Mouse (Mus musculus): ENCODE measurements around the gene Caprin1. TPM values are rescaled to one million over a fixed set of nuclear protein-coding genes. Genes with fewer than 3 reads are reported as not detected.

Caprin1 gene
- polyA plus RNA-seq (2015; fragmentation: Nextera tagmentation; extraction: Ambion mirVana) = 220 and 232 TPM in 2 replicates

DNA sequence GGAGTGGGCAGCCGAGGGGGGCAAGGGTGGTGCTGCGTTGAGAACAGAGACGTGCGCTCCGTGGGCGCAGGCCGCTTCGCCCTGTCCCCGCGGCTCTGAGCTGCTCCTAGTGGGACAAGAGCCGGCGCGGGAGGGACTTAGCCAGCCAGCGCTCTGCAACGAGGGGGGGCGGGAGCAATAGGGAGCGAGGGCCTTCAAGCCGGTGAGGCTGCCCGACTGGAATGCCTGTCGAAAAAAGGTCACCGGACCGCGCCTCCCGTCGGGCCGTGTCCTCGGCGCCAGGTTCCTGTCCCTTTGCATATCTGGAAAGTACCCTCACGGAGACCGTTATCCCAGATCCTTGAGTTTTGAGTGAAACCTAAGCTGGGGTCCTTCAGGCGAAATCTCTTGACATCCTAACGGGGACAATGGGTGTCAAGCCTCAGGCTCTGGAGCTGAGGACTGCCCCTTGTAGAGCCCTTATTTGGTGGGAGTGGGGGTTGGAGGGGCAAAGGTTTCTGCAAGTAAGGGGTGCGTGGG, at the start of gene Caprin1:
Gene Caprin1 (minus strand): TSS at position 159 of the 519 bp plus-strand sequence.
- no peaks in the 10 kb centered on the region for H3K9me3 ChIP-seq (ENCODE audit: control insufficient read depth, low read length)
- H3K27ac ChIP-seq (ENCODE audit: low read length) = peak within 1 kb of the TSS; percentile 100
- no peaks in the 10 kb centered on the region for H3K36me3 ChIP-seq (ENCODE audit: control insufficient read depth, insufficient read depth, low read length)
- under 1% methylated on average over 31 of the region's 33 CpGs for WGBS
- H3K9ac ChIP-seq (ENCODE audit: low read depth, low read length) = peak within 1 kb of the TSS; percentile 97
- peak within 1 kb of the TSS; percentile 94 for H3K4me3 ChIP-seq (ENCODE audit: low read length)
- H3K4me2 ChIP-seq (ENCODE audit: low read depth, low read length) = peak within 1 kb of the TSS; percentile 72
- peaks cover 14% of the 10 kb centered on the region for H3K4me1 ChIP-seq (ENCODE audit: control insufficient read depth, insufficient read depth, low read length)
- peak; percentile 96 for ATAC-seq
- no peaks in the 10 kb centered on the region for H3K27me3 ChIP-seq (replicated peaks; ENCODE audit: control insufficient read depth, insufficient read depth, low read length)

DNA sequence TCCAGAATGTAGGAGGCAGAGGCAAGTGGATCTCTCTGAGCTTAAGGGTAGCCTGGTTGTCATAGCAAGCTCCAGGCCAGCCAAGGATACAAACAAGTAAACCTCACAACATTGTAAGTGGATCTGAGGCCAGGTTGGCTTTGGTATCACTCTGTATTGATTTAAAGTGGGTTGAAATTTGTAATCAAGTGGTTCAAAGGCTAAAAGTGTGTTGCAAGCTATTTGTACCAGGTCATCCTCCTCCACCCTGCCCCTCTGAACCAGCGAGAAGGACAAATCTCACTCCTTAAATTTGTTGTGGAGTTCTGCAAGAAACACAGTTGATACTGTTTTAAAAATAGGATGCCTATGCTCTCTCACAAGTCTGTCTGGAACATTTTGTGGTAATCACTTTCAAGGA, 49.4 kb upstream of the Caprin1 start:
- 80% methylated on average over 1 of the region's 1 CpGs for WGBS
- ATAC-seq = no peak

DNA sequence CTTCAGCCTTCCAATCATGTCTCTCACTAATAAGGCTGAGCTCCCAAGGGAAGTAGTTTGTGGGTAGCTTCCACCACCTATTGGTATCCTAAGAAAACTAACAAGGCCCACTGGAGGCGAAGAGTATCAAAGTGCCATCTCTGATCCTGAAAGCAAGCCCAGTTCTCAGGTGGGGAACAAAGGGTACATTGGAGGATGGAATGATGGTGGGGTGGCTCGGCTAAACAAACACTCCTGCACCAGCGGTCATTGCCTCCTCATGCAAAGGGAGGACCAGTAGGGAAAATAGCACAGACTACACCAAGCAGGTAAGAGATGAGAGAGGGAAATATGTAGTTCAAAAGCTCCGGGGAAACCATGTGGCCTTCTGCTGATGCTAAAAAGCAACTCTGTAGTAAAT, 48.8 kb upstream of the Caprin1 start:
- Histone ChIP-seq H3K36me3 (ENCODE audit: control insufficient read depth, insufficient read depth, low read length) (no peaks in the 10 kb centered on the region), H3K4me1 (ENCODE audit: control insufficient read depth, insufficient read depth, low read length) (no peaks in the 10 kb centered on the region), H3K4me3 (ENCODE audit: low read length) (no peak overlapping the region), H3K27me3 (replicated peaks; ENCODE audit: control insufficient read depth, insufficient read depth, low read length) (no peaks in the 10 kb centered on the region), H3K4me2 (ENCODE audit: low read depth, low read length) (no peak overlapping the region), H3K9ac (ENCODE audit: low read depth, low read length) (no peak overlapping the region), H3K9me3 (ENCODE audit: control insufficient read depth, low read length) (no peaks in the 10 kb centered on the region), H3K27ac (ENCODE audit: low read length) (no peak overlapping the region)
- ATAC-seq = no peak
- 80% methylated on average over 4 of the region's 4 CpGs for WGBS

More for the DNA sequence above, 49.4 kb upstream of the Caprin1 start:
- Histone ChIP-seq H3K4me3 (ENCODE audit: low read length) (no peak overlapping the region), H3K9me3 (ENCODE audit: control insufficient read depth, low read length) (no peaks in the 10 kb centered on the region), H3K27me3 (replicated peaks; ENCODE audit: control insufficient read depth, insufficient read depth, low read length) (no peaks in the 10 kb centered on the region), H3K4me1 (ENCODE audit: control insufficient read depth, insufficient read depth, low read length) (no peaks in the 10 kb centered on the region), H3K4me2 (ENCODE audit: low read depth, low read length) (no peak overlapping the region), H3K9ac (ENCODE audit: low read depth, low read length) (no peak overlapping the region), H3K27ac (ENCODE audit: low read length) (no peak overlapping the region), H3K36me3 (ENCODE audit: control insufficient read depth, insufficient read depth, low read length) (no peaks in the 10 kb centered on the region)

DNA sequence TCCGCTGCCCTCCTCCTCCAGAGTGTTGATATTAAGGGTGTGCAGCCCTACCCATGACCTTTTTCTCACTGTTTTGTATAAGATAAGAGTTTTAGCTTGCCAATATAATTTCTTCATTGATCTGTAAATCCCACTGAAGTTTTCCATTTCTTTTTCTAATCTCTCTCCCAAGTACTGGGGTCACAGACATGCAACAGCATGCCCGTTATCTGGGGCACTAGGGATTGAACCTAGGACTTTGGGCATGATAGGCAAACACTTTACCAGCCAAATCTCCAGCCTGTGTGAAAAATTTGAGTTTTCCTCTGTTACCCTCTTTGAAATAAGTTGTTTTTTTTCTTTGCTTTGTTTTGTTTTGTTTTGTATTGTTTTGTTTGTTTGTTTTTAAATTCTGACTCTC, 46.6 kb upstream of the Caprin1 start:
- H3K9ac ChIP-seq (ENCODE audit: low read depth, low read length) = no peak overlapping the region
- H3K4me1 ChIP-seq (ENCODE audit: control insufficient read depth, insufficient read depth, low read length) = no peaks in the 10 kb centered on the region
- H3K36me3 ChIP-seq (ENCODE audit: control insufficient read depth, insufficient read depth, low read length) = no peaks in the 10 kb centered on the region
- H3K4me3 ChIP-seq (ENCODE audit: low read length) = no peak overlapping the region
- WGBS = 77% methylated on average over 2 of the region's 2 CpGs
- no peaks in the 10 kb centered on the region for H3K9me3 ChIP-seq (ENCODE audit: control insufficient read depth, low read length)
- no peak for ATAC-seq
- H3K4me2 ChIP-seq (ENCODE audit: low read depth, low read length) = no peak overlapping the region
- no peaks in the 10 kb centered on the region for H3K27me3 ChIP-seq (replicated peaks; ENCODE audit: control insufficient read depth, insufficient read depth, low read length)
- H3K27ac ChIP-seq (ENCODE audit: low read length) = no peak overlapping the region

DNA sequence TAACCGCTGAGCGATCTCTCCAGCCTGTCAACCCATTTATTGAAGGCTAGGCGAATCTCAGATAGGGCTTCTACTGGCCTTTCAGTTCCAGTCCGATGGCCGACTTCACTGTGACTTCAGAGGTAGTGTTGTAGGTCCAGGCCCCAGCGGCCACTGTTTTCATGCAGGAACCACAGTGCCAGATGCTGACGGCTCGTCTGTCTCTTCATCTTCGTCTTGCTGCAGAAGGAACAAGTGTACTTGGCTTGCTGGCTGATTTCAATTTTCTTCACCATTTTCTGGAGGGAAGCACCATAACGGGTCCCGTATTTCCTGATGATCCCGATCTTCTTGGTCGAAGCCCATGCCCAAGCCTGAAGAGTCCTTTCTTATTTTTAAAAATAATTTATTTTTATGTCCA, 45.9 kb upstream of the Caprin1 start:
- no peak overlapping the region for H3K4me3 ChIP-seq (ENCODE audit: low read length)
- no peak overlapping the region for H3K4me2 ChIP-seq (ENCODE audit: low read depth, low read length)
- H3K36me3 ChIP-seq (ENCODE audit: control insufficient read depth, insufficient read depth, low read length) = no peaks in the 10 kb centered on the region
- H3K9ac ChIP-seq (ENCODE audit: low read depth, low read length) = no peak overlapping the region
- 94% methylated on average over 13 of the region's 13 CpGs for WGBS
- no peaks in the 10 kb centered on the region for H3K4me1 ChIP-seq (ENCODE audit: control insufficient read depth, insufficient read depth, low read length)
- H3K27me3 ChIP-seq (replicated peaks; ENCODE audit: control insufficient read depth, insufficient read depth, low read length) = no peaks in the 10 kb centered on the region
- no peak overlapping the region for H3K27ac ChIP-seq (ENCODE audit: low read length)
- no peak for ATAC-seq
- H3K9me3 ChIP-seq (ENCODE audit: control insufficient read depth, low read length) = no peaks in the 10 kb centered on the region

DNA sequence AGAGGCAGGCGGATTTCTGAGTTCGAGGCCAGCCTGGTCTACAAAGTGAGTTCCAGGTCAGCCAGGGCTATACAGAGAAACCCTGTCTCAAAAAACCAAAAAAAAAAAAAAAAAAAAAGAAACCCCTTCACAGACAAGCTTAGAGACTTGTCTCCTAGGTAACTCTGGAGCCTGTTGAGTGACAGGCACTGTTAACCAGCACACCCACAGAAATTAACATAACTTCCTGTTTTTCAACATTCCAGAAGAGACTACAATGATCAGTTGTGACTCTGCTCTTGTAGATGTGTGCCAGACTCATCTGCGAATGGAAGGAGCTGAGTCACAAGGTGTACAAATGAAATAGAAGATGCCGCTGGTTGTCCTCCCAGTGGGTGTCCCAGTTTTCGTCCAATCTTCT, 44.9 kb upstream of the Caprin1 start:
- H3K4me1 ChIP-seq (ENCODE audit: control insufficient read depth, insufficient read depth, low read length) = no peaks in the 10 kb centered on the region
- WGBS = 90% methylated on average over 4 of the region's 5 CpGs
- ATAC-seq = no peak

DNA sequence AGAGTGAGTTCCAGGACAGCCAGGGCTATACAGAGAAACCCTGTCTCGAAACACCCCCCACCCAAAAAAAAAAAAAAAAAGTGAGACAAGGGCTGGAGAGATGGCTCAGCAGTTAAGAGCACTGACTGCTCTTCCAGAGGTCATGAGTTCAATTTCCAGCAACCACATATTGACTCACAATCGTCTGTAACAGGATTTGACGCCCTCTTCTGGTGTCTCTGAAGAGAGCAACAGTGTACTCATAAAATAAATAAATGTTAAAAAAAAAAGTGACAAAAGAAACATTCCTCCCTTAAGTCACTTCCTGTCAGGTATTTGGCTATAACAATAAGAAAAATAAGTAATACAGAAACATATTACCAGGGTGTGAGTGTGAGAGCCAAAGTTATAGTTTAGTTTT, 41.0 kb upstream of the Caprin1 start:
- no peak for ATAC-seq
- WGBS = 57% methylated on average over 3 of the region's 3 CpGs

More for the DNA sequence above, 44.9 kb upstream of the Caprin1 start:
- no peak overlapping the region for H3K9ac ChIP-seq (ENCODE audit: low read depth, low read length)
- H3K27me3 ChIP-seq (replicated peaks; ENCODE audit: control insufficient read depth, insufficient read depth, low read length) = no peaks in the 10 kb centered on the region
- no peak overlapping the region for H3K4me2 ChIP-seq (ENCODE audit: low read depth, low read length)
- H3K9me3 ChIP-seq (ENCODE audit: control insufficient read depth, low read length) = no peaks in the 10 kb centered on the region
- H3K36me3 ChIP-seq (ENCODE audit: control insufficient read depth, insufficient read depth, low read length) = no peaks in the 10 kb centered on the region
- no peak overlapping the region for H3K4me3 ChIP-seq (ENCODE audit: low read length)
- H3K27ac ChIP-seq (ENCODE audit: low read length) = no peak overlapping the region

DNA sequence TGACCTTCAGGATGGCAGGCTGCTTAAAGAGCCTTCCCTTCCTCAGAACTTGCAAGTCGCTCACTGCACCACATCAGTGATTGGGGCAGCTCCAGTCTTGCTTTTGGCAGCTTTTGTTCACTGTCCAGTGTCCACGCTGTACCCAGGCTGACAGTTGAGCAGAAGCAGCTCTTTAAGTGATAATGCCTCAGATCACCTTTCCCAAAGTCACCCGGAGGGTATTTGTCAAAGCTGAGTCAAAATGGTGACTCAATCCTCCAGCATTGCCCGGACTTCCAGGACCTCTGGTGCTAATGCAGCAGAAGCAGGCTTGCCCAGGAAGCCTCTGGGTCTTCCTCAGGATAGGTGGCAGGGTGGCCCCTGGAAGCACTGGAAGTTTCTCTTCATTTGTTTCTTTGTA, 39.7 kb upstream of the Caprin1 start:
- H3K9ac ChIP-seq (ENCODE audit: low read depth, low read length) = no peak overlapping the region
- 65% methylated on average over 4 of the region's 4 CpGs for WGBS
- H3K36me3 ChIP-seq (ENCODE audit: control insufficient read depth, insufficient read depth, low read length) = no peaks in the 10 kb centered on the region
- H3K4me3 ChIP-seq (ENCODE audit: low read length) = no peak overlapping the region
- no peaks in the 10 kb centered on the region for H3K27me3 ChIP-seq (replicated peaks; ENCODE audit: control insufficient read depth, insufficient read depth, low read length)
- no peak overlapping the region for H3K4me2 ChIP-seq (ENCODE audit: low read depth, low read length)
- ATAC-seq = no peak
- H3K27ac ChIP-seq (ENCODE audit: low read length) = no peak overlapping the region
- no peaks in the 10 kb centered on the region for H3K4me1 ChIP-seq (ENCODE audit: control insufficient read depth, insufficient read depth, low read length)
- no peaks in the 10 kb centered on the region for H3K9me3 ChIP-seq (ENCODE audit: control insufficient read depth, low read length)

More for the DNA sequence above, 41.0 kb upstream of the Caprin1 start:
- H3K9me3 ChIP-seq (ENCODE audit: control insufficient read depth, low read length) = no peaks in the 10 kb centered on the region
- no peak overlapping the region for H3K9ac ChIP-seq (ENCODE audit: low read depth, low read length)
- no peak overlapping the region for H3K4me2 ChIP-seq (ENCODE audit: low read depth, low read length)
- no peak overlapping the region for H3K4me3 ChIP-seq (ENCODE audit: low read length)
- no peak overlapping the region for H3K27ac ChIP-seq (ENCODE audit: low read length)
- no peaks in the 10 kb centered on the region for H3K27me3 ChIP-seq (replicated peaks; ENCODE audit: control insufficient read depth, insufficient read depth, low read length)
- H3K4me1 ChIP-seq (ENCODE audit: control insufficient read depth, insufficient read depth, low read length) = no peaks in the 10 kb centered on the region
- H3K36me3 ChIP-seq (ENCODE audit: control insufficient read depth, insufficient read depth, low read length) = no peaks in the 10 kb centered on the region

DNA sequence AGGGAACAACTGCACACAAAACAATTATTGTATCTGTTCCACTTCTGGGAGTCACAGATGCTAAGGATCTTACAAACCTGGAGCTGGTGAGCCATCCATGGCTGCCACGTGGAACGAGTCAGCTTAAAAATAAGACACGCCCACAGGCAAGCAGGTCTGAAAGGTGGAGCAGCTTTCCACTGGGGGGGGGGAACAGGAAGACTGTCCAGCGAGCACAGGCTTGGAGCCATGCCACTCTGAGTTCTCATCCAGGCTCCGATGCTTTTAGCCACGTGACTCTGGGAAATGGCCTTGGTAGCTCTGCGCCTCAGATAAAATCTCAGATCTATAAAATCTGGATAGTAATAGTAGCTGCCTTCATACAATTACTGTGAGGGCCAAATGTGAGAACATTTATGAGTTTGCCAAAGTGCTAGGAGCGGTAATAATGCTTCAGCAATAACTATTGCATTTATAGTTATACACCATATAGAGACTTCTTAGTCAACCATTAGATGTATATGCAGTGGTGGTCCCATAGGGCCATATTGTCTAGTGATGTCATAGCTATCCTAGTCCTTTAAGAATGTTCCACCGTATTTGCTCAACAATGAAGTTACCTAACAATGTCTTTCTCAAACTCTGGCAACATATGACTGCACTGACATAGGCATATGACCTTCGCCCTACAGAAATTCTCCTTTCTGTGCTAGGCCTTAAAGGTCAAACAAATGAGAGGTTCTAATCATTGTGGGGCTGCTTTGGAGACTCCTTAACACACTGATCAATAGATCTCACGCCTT, 38.4 kb upstream of the Caprin1 start:
- no peak overlapping the region for H3K4me2 ChIP-seq (ENCODE audit: low read depth, low read length)
- H3K9ac ChIP-seq (ENCODE audit: low read depth, low read length) = no peak overlapping the region
- no peak overlapping the region for H3K27ac ChIP-seq (ENCODE audit: low read length)
- no peak for ATAC-seq
- no peak overlapping the region for H3K4me3 ChIP-seq (ENCODE audit: low read length)
- H3K27me3 ChIP-seq (replicated peaks; ENCODE audit: control insufficient read depth, insufficient read depth, low read length) = no peaks in the 10 kb centered on the region
- H3K36me3 ChIP-seq (ENCODE audit: control insufficient read depth, insufficient read depth, low read length) = no peaks in the 10 kb centered on the region
- H3K4me1 ChIP-seq (ENCODE audit: control insufficient read depth, insufficient read depth, low read length) = no peaks in the 10 kb centered on the region
- WGBS = 66% methylated on average over 11 of the region's 11 CpGs
- no peaks in the 10 kb centered on the region for H3K9me3 ChIP-seq (ENCODE audit: control insufficient read depth, low read length)
